Mouse (Mus musculus) cerebellum, adult 8-10 months (tissue): Measurements from ENCODE around the gene Rgs3.

Source experiments
- DNase-seq: peaks from one replicate; pipeline ENCODE4 v3.0.0; 2022

Gene Rgs3

GRCm38 (mm10) chr4:62660554-62660864, 100.9 kb downstream of the Rgs3 start:
- no peak for DNase-seq

GRCm38 (mm10) chr4:62661311-62661849, 101.7 kb downstream of the Rgs3 start:
- DNase-seq: no peak

GRCm38 (mm10) chr4:62663348-62663747, 103.7 kb downstream of the Rgs3 start:
- DNase-seq: no peak

GRCm38 (mm10) chr4:62665842-62666241, 106.2 kb downstream of the Rgs3 start:
- no peak for DNase-seq

GRCm38 (mm10) chr4:62668666-62669065, 109.0 kb downstream of the Rgs3 start:
- no peak for DNase-seq

GRCm38 (mm10) chr4:62669094-62670071, 109.7 kb downstream of the Rgs3 start:
- peak; percentile 70 for DNase-seq

- DNase-seq: no peak
Observed at GRCm38 (mm10) chr4:62673531-62674030, 113.9 kb downstream of the Rgs3 start.

- peak; percentile 61 for DNase-seq
Observed at GRCm38 (mm10) chr4:62674031-62674995, 114.7 kb downstream of the Rgs3 start.

- DNase-seq: no peak
Observed at GRCm38 (mm10) chr4:62675394-62675793, 115.7 kb downstream of the Rgs3 start.

- no peak for DNase-seq
Observed at GRCm38 (mm10) chr4:62677047-62677737, 117.5 kb downstream of the Rgs3 start.

- DNase-seq: no peak
Observed at GRCm38 (mm10) chr4:62679157-62679556, 119.5 kb downstream of the Rgs3 start.

GRCm38 (mm10) chr4:62681467-62681866, 121.8 kb downstream of the Rgs3 start:
- DNase-seq: no peak

GRCm38 (mm10) chr4:62682371-62682770, 122.7 kb downstream of the Rgs3 start:
- DNase-seq: no peak

GRCm38 (mm10) chr4:62683148-62683547, 123.5 kb downstream of the Rgs3 start:
- peak; percentile 10 for DNase-seq

- DNase-seq: peak; percentile 14
Observed at GRCm38 (mm10) chr4:62684351-62684750, 124.7 kb downstream of the Rgs3 start.

- no peak for DNase-seq
Observed at GRCm38 (mm10) chr4:62685268-62685667, 125.6 kb downstream of the Rgs3 start.

- DNase-seq: no peak
Observed at GRCm38 (mm10) chr4:62686769-62687168, 127.1 kb downstream of the Rgs3 start.

GRCm38 (mm10) chr4:62688142-62688541, 128.5 kb downstream of the Rgs3 start:
- no peak for DNase-seq

- DNase-seq: no peak
Observed at GRCm38 (mm10) chr4:62690997-62691396, 131.3 kb downstream of the Rgs3 start.

- no peak for DNase-seq
Observed at GRCm38 (mm10) chr4:62691625-62692024, 132.0 kb downstream of the Rgs3 start.

- no peak for DNase-seq
Observed at GRCm38 (mm10) chr4:62693839-62694238, 134.2 kb downstream of the Rgs3 start.

- DNase-seq: no peak
Observed at GRCm38 (mm10) chr4:62694703-62695439, 135.2 kb downstream of the Rgs3 start.
